Mouse (Mus musculus): ENCODE results near the gene Trpc4.

The Trpc4 gene

GRCm38 (mm10) chr3:54266943-54267342, 111.1 kb downstream of the Trpc4 start:
- no peak for DNase-seq (ENCODE audit: low read depth, low spot score)

GRCm38 (mm10) chr3:54269180-54269579, 113.3 kb downstream of the Trpc4 start:
- DNase-seq (ENCODE audit: low read depth, low spot score) = no peak

- DNase-seq (ENCODE audit: low read depth, low spot score) = no peak
Observed at GRCm38 (mm10) chr3:54274651-54275050, 118.8 kb downstream of the Trpc4 start.

DNA sequence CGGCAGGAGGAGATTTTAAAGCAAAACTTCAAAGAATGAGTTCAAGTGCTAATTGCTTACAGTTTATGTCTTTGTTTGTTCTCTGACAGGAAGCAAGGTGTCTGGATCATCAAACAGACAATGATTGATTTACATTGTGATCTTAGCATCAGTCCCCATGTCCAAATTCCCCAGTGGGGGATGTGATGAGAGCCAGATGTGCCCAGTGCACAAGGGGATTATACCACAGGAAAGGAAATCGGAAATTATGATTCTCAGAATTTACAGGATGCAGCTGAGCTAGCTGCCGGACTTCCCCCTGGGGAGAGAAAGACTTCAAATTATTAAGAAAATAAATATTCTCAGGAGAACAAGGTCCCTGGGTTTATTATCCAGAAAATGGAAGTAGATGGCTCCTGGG, 133.9 kb downstream of the Trpc4 start:
- no peak for DNase-seq (ENCODE audit: low read depth, low spot score)

GRCm38 (mm10) chr3:54310604-54311003, 154.8 kb downstream of the Trpc4 start:
- DNase-seq (ENCODE audit: low read depth, low spot score) = no peak

- DNase-seq (ENCODE audit: low read depth, low spot score) = no peak
Observed at GRCm38 (mm10) chr3:54314055-54314454, 158.2 kb downstream of the Trpc4 start.

DNA sequence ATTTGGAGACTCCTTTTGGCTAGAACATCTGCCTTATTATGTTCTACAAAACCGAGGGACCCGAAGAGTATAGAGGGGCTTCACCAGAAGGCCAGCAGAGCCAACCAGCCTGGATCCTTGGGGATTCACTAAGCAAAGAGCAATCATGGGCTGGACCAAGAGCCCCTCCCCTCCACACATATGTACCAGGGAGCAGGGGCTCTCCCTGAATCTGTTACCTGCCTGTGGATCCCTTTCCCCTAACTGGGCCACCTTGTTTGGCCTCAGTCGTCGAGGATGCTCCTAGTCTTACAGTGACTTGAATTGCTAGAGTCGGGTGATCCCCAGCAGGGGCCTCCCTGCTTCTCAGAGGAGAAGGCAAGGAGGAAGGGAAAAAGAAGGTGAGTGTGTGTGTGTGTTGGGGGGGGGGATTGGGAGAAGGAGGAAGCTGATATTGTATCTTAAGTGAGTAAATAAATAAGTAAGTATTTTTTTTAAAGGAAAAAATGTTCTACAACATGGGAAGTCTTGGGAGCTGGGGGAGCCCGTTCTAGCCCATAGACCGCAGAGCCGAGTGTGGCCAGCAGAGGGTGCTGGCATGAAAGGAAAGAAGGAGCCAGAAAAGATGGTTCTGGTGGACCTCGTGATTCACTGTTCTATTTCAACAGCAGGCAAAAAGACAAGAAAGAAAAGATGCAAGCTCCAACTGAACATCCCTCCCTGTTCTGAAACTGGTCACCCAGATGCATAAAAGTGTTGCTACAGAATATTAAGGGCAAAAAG, 197.2 kb downstream of the Trpc4 start:
- DNase-seq (ENCODE audit: low read depth, low spot score) = peak; percentile 32

- DNase-seq (ENCODE audit: low read depth, low spot score) = no peak
Observed at GRCm38 (mm10) chr3:54357561-54357960, 201.7 kb downstream of the Trpc4 start.

DNA sequence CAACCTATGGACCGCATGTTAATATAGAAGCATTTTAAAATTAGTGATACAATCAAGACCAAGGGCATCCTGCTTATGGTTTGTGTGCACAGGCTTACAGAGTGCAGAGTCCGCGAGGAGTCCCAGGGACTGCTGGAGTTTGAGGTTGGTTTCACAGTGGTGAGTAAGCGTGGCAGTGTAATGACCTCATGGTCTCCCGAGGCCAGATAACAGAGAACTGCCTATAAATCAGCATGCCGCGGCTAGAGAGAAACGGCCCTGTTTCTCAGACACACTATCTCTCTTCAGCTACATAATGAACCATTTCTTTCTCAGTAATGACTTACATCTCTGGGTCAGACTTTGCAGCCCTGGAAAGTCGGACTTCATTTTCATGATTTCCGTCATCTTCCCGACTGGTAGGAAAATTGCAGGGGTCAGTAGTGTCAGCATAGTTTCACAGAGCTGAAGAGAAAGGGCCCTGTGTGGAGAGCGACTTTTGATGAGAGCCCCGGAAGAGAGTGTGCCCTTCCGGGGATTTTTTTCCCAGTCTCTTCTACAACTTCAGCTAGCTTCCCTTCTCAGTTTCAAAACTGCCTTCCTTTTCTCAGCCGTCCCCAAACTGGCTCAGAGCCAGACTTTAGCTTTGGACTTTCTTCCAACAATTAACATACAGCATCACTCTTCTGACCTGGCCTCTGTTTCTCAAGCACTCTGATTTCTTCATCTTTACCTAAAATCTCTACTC, 202.8 kb downstream of the Trpc4 start:
- no peak for DNase-seq (ENCODE audit: low read depth, low spot score)

- DNase-seq (ENCODE audit: low read depth, low spot score) = no peak
Observed at GRCm38 (mm10) chr3:54360897-54361296, 205.1 kb downstream of the Trpc4 start, which contains the start of gene Postn. Gene Postn, plus strand, starts transcription at chr3:54361109.

DNA sequence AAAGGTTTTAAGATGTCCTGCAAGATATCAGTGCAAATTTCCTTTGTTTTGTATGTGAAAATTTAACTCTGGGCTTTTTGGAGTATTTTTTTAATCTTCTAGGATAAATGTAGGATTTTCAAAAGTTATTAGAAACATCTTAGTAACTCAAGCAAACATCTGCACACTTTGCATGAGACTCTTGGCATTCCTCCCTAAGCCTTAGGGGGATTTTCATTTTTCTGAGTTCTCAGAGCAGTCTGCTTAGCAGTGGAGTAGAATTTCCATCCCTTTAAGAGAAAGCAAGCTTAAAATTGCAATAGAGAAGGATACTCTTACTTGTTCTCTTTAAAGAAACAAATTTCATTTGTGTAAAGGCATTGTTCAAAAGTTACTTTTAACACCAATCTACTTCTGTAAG, 205.8 kb downstream of the Trpc4 start:
- DNase-seq (ENCODE audit: low read depth, low spot score) = no peak

Data from A20 (cell line).